Mouse (Mus musculus) myocyte (in vitro differentiated cells): ENCODE measurements around the gene P4ha3.

Experiments used
- E2F4 ChIP-seq: IDR thresholded peaks from one replicate; pipeline ENCODE4 v1.6.1; 2011; ENCODE audit warnings: mild to moderate bottlenecking, control low read depth, moderate library complexity; ENCODE audit not compliant: insufficient read depth
- MYOD1 ChIP-seq, 3 experiments: IDR thresholded peaks; one replicate each; pipeline ENCODE4 v1.6.1; 2011; ENCODE audit warnings: control low read depth in 2 of 3, low read depth in 2 of 3, mild to moderate bottlenecking in 2 of 3, moderate library complexity in 1 of 3; ENCODE audit not compliant: insufficient read length in 2 of 3, control insufficient read depth in 1 of 3
- POLR2A ChIP-seq: IDR thresholded peaks from one replicate; pipeline ENCODE4 v1.6.1; 2011; ENCODE audit warnings: low read depth, mild to moderate bottlenecking, control low read depth, moderate library complexity; ENCODE audit not compliant: insufficient read length
- POLR2AphosphoS2 ChIP-seq: IDR thresholded peaks from one replicate; pipeline ENCODE4 v1.6.1; 2011; ENCODE audit warnings: low read depth, control low read depth; ENCODE audit not compliant: insufficient read length

GRCm38 (mm10) chr7:100317534-100317933 lies 32.2 kb downstream of the P4ha3 start:
- TF ChIP-seq POLR2A, result no peak
- no peak for TF ChIP-seq E2F4
- no peak for TF ChIP-seq POLR2AphosphoS2
- no peak for TF ChIP-seq MYOD1 (IDR thresholded peaks at IDR 0.05; ENCODE audit: control insufficient read depth in 1 of 3, insufficient read length in 2 of 3, low read depth in 2 of 3)
